Mouse (Mus musculus) myocyte (in vitro differentiated cells): ENCODE results near the gene Epc2.

Source experiments
- MAX ChIP-seq: IDR thresholded peaks from one replicate; pipeline ENCODE4 v1.6.1; 2011; ENCODE audit warnings: low read depth, mild to moderate bottlenecking, control low read depth
- MYOG ChIP-seq, 3 experiments: IDR thresholded peaks; one replicate each; pipeline ENCODE4 v1.6.1; 2011; ENCODE audit warnings: control low read depth in 2 of 3, low read depth in 2 of 3, mild to moderate bottlenecking in 2 of 3; ENCODE audit not compliant: insufficient read length in 2 of 3, control insufficient read depth in 1 of 3, insufficient read depth in 1 of 3
- POLR2A ChIP-seq: IDR thresholded peaks from one replicate; pipeline ENCODE4 v1.6.1; 2011; ENCODE audit warnings: low read depth, mild to moderate bottlenecking, control low read depth, moderate library complexity; ENCODE audit not compliant: insufficient read length
- REST ChIP-seq: IDR thresholded peaks from one replicate; pipeline ENCODE4 v1.6.1; 2011; ENCODE audit warnings: mild to moderate bottlenecking, control low read depth, moderate library complexity; ENCODE audit not compliant: insufficient read depth, insufficient read length

DNA sequence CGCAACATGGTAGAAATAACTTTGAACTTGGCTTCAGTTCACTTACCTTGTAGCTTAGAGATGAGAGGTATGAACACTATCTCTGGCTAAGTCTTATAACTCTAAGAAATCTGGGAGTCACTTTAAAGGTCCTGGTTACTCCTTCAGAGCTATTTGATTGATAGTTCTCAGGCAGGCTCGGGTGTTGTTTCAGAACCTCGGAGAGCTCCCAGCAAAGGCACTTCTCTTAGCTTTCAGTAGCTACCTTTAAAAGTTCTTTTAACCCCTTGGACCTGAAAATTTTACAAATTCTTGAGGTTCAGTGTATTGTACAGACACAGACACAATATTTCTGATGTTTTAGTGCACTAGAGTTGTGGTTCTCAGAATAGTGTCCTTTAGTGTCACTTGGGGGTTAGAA is 52.3 kb downstream of the Epc2 start:
- TF ChIP-seq REST (peak; percentile 31), POLR2A (no peak), MYOG (IDR thresholded peaks at IDR 0.05; ENCODE audit: control insufficient read depth in 1 of 3, insufficient read depth in 1 of 3, insufficient read length in 2 of 3, low read depth in 2 of 3) (no peak), MAX (no peak)
